Mouse (Mus musculus) layer of hippocampus, adult 9-11 months (tissue): Measurements from ENCODE around the gene Lpcat2b.
"Not testable (repeated sequence)": the region's sequence is repeated elsewhere in the genome, so short reads cannot be mapped to it uniquely, and the experiment has no call there.

Experiments used
- DNase-seq: peaks from one replicate; pipeline ENCODE4 v3.0.0; 2022

Gene Lpcat2b

DNA sequence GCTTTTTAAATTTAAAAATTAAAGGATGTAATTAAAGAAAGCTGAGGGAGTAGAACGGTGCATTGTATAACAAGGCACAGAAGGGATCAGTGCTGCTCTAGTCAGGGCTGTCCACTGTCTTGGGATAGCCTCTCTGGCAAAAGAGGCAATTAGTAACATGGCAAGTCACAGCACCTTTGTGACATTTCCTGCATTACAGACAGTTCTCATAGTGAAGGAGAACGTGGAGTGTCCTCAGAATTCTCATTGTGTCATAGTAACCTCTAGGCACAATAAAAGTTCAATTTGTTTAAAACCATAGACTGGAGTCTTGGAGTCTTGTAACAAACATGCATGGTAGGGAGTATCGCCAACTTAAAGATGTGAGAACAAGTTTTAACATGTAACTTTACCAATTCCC lies at the start of gene Lpcat2b:
Gene Lpcat2b, plus strand, starts transcription at position 301 of the 400 bp plus-strand sequence.
- DNase-seq: no peak

- not testable (repeated sequence) for DNase-seq
Measured at GRCm38 (mm10) chr5:107386448-107386847, 44.9 kb upstream of the Lpcat2b start.

- DNase-seq: no peak
Measured at GRCm38 (mm10) chr5:107387788-107388187, 43.6 kb upstream of the Lpcat2b start.

DNA sequence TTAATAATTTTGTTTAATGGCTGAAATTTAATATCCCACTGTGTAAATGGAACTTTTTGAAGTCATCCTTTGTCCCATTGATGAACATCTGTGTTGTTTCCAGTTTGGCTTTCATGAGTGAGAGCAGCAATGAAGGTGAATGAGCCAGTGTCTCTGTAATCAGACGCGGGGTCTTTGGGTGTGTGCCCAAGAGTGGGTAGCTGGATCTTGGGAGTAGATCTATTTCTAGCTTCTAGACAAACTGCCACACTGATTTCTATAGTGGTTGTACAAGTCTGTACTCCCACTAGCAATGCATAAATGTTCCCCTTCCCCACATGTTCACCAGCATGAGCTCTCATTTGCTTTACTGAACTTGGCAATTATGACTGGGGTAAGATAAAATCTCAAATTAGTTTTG lies 42.0 kb upstream of the Lpcat2b start:
- DNase-seq: no peak

DNA sequence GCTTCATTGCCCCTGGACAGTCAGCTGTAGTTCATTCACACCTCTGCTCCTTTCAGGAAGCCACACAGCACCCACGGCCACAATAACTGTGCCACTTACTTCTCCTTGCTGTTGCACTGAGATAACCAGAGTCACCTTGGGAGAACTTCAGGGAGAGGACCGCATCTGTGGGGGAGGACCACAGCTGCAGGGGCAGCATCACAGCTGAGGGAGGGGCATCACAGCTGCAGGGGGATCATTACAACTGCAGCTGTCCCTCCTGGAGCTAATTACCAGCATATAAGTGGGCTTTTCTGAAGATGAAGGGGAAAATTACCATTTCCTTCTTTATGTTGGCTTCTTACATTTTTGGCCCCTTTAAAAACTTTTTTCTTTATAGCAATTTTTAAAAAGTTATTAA lies 36.9 kb upstream of the Lpcat2b start:
- no peak for DNase-seq

DNA sequence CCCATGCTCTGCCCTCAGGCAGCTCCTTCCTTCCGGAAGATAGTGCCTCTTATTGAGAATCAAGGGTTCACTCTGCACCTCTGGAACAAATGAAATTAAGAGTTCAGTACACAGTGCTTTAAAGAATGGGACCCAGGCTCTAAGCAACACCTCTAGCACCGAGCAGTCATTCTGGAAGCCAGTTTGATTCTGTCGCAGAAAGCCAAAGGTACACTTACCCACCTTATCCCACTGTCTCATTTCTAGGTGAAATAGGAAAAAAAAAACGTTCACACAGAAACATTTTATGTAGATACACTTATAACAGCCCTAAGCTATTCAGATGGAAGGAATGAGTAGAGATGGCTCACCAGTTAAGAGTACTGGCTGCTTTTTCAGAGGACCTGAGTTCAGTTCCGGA lies 28.9 kb upstream of the Lpcat2b start, which contains the start of gene Ephx4:
Gene Ephx4, plus strand, starts transcription at position 301 of the 400 bp plus-strand sequence.
- no peak for DNase-seq

DNA sequence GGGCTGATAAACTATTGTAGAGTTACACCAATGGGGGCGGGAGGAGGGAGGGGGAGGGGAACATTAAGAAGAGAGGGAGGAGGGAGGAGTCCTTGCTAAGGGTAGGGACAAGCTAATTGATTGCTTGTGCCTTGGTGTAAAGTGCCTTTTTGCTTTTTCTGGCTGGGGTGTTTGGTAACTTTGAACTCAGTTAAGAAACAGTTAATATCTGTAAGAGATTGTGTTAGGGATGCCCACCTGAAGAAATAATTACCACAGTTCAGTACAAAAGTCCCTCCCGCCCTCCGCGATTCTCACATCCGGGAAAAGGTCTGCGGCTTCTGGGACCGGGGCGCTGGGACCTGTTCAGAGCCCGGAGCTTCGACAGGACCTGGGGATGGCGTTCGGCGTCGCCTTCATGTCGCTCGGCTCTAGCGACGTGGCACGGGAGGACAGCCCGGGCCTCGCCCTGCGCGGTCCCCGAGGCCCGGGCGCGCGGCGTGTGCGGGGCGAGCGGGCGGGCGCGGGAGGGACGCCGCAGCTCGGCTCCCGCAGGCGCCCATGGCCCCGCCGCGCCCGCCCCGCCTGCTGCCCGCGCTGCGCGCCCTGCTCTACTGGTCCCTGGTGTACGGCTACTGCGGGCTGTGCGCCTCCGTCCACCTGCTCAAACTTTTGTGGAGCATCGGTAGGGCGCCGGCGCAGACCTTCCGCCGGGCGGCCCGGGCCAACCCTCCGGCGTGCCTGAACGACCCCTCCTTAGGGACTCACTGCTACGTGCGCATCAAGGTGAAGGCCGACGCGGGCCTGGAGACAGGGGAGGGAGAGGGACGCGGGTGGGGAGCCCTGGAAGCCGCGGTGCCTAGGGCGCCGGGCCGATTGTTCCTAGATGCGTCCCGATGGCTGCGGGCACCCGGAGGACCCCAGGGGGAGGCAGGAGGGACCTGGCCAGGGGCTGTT lies 28.1 kb upstream of the Lpcat2b start:
- no peak for DNase-seq

GRCm38 (mm10) chr5:107403947-107404684 lies 27.2 kb upstream of the Lpcat2b start:
- DNase-seq: peak; percentile 73

DNA sequence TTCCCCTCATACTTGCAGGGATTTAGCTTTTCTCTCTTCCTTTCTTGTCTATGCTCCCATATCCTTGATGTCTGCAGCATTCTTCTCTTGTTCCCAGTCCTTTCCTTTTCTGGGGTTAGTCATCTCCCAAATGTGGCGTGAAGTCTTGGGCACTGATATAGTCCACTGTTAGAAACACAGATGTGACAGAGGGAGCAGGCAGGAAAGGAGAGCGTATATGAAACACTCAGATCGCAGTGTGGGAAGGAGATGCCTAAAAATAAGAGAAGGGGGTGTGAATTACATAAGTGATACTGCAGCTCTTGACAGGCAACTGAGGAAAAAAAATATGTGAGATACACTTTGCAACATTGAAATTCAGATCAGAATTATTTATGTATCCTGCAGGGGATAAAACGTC lies 26.0 kb upstream of the Lpcat2b start:
- DNase-seq: peak; percentile 82

- DNase-seq: no peak
Measured at GRCm38 (mm10) chr5:107410305-107410704, 21.0 kb upstream of the Lpcat2b start.

GRCm38 (mm10) chr5:107411326-107411725 lies 20.0 kb upstream of the Lpcat2b start:
- DNase-seq: peak; percentile 64

GRCm38 (mm10) chr5:107412285-107412684 lies 19.1 kb upstream of the Lpcat2b start:
- no peak for DNase-seq

GRCm38 (mm10) chr5:107415098-107415497 lies 16.3 kb upstream of the Lpcat2b start:
- peak; percentile 70 for DNase-seq

DNA sequence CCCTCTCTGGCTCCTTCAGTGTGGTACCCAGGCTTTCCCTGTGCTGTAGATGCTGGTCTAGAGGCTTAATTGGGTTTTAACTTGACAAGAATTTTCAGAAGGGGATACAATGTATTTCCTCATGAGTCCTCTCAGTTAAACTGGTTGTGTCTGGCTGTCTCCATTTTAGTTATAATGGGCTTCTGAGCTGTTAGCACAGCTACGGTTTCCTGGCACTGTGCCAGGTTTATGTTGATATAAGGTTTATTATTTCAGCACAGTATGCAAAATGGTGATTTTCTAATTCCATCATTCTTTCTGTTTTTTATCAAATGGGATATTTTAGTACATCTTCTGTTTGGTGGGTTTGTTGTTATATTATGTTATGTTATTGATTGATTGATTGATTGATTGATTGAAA lies 9.7 kb upstream of the Lpcat2b start:
- no peak for DNase-seq

DNA sequence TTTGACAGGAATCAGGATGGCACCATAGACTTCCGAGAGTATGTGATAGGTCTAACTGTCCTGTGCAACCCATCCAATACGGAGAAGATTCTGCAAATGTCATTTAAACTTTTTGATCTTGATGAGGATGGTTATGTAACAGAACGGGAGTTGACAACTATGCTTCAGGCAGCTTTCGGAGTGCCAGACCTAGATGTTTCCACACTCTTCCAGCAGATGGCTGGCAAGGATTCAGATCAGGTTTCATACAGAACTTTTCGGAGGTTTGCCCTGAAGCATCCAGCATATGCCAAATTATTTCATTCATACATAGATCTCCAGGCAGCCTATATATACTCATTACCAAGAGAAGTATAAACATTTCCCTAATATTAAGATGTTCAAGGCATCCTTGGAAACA lies 2.7 kb downstream of the Lpcat2b start:
- no peak for DNase-seq

GRCm38 (mm10) chr5:107436185-107436584 lies 4.8 kb downstream of the Lpcat2b start:
- no peak for DNase-seq

- no peak for DNase-seq
Measured at GRCm38 (mm10) chr5:107436587-107437209, 5.3 kb downstream of the Lpcat2b start.

DNA sequence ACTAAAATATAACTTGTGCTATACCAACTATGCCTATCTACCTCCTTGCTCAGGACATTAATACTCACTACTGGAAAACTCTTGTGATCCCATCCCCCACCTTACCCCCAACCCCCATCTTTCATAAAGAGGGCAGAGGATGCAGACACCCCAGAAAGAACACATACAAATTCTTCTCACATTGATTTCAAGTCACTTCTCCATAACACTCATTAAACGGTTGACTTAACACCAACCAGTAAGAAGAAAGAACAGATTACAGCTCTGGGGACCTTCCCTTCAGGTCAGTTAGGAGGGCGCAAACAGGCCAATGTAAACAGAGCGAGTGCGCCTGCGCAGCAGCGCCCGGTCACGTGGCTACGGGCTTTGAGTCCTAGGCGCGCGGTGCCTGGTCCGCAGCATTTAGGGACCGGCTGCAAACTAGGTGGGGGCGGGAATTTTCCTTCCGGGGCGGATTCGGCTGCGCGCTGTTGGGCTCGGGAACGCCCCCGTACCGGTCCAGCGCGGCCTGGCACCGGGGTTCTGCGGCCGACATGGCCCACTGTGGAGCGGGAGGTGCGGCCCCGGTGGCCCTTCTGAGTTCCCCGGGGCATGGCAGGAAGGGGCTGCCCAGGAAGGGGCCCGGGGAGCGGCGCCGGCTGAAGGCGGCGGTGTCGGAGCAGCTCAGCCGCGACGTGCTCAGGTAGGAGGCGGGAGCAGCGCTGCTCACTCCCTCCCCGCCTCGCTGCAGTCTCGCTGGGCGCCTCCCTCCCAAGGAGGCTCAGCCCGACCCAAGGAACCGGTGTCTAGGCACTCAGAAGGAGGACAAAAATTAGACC lies 6.3 kb downstream of the Lpcat2b start, which contains the start of gene Btbd8:
Gene Btbd8, plus strand, starts transcription at position 534 of the 818 bp plus-strand sequence.
- DNase-seq: peak; percentile 94

DNA sequence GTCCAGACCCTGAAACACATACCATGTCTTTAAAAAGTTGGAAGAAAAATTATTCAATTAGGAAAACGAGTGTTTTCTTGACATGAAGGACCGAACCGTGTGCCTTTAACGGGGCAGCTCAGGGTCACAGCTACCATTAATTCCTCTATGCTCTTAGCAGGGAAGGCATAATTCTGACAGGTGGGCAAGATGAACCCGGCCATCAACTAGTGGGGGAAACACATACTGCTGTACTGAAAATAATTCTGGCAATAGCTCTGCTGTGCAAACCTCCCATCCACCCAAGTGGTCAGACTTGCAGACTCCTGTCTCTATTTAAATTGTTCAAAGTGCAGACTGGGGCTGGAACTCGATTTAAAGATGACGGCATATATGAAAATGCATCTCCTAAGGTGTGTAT lies 7.0 kb downstream of the Lpcat2b start:
- no peak for DNase-seq

- DNase-seq: no peak
Measured at GRCm38 (mm10) chr5:107441881-107442280, 10.5 kb downstream of the Lpcat2b start.

DNA sequence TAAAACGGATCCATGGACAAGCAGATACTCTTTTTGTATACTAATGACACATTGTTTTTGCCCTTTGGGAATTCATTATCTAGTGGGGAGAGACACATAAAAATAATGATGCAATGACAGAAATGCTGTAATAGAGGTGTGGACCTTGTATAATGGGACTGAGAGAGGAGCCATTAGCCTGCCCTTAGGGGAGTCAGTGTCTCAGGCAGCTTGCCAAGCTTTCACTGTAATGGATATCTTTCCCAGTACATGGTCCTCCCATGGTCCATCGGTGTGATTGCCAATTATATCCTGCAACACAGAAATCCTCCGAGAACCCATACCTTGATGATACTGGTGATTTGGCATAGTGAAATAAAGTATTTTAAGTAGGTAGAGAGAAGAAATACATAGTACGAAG lies 12.9 kb downstream of the Lpcat2b start:
- no peak for DNase-seq

GRCm38 (mm10) chr5:107447977-107448376 lies 16.6 kb downstream of the Lpcat2b start:
- no peak for DNase-seq
